Mouse (Mus musculus): ENCODE data around the gene Tdrd3. TPM values are rescaled to one million over a fixed set of nuclear protein-coding genes. Genes with fewer than 3 reads are reported as not detected.

Gene Tdrd3
- polyA plus RNA-seq, 1 experiment = 32.6 TPM

GRCm38 (mm10) chr14:87472782-87473181, 56.3 kb downstream of the Tdrd3 start:
- TF ChIP-seq POLR2A (IDR thresholded peaks at IDR 0.05; ENCODE audit: low read depth, low read length) (no peak), CTCF (IDR thresholded peaks at IDR 0.05; ENCODE audit: borderline replicate concordance, insufficient read depth, low read length) (no peak)
- Histone ChIP-seq H3K4me3 (ENCODE audit: insufficient read depth, low read length) (no peak overlapping the region), H3K4me1 (ENCODE audit: control insufficient read depth, insufficient read depth, low read length) (no peaks in the 10 kb centered on the region), H3K27ac (ENCODE audit: insufficient read depth, low read length) (no peak overlapping the region)

- no peak overlapping the region for H3K27ac ChIP-seq (ENCODE audit: insufficient read depth, low read length)
- no peaks in the 10 kb centered on the region for H3K4me1 ChIP-seq (ENCODE audit: control insufficient read depth, insufficient read depth, low read length)
- no peak overlapping the region for H3K4me3 ChIP-seq (ENCODE audit: insufficient read depth, low read length)
- no peak for TF ChIP-seq CTCF (IDR thresholded peaks at IDR 0.05; ENCODE audit: borderline replicate concordance, insufficient read depth, low read length)
- TF ChIP-seq POLR2A (IDR thresholded peaks at IDR 0.05; ENCODE audit: low read depth, low read length) = no peak
Measured at GRCm38 (mm10) chr14:87475721-87476359, 59.4 kb downstream of the Tdrd3 start.

DNA sequence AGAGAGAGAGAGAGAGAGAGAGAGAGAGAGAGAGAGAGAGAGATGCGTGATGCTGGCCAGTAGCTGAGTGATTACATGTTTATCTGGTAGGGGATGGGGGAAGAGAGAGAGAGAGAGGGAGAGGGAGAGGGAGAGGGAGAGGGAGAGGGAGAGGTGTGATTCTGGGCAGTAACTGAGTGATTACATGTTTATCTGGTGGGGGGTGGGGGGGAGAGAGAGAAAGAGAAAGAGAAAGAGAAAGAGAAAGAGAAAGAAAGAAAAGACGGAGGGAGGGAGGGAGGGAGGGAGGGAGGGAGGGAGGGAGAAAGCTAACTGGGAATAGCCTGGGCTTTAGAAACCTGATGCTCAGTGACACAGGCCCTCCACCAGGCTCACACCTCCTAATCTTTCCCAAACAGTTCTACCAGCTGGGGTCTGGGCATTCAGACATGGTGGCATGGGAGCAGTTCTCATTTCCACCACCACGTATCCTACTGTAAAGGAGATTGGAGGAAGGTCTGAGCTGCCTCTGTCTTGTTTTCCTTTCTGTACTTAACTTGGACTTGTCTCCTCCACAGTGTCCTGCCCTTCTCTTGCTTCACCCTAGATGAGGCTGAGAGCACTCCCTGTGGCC, 62.0 kb downstream of the Tdrd3 start:
- no peaks in the 10 kb centered on the region for H3K4me1 ChIP-seq (ENCODE audit: control insufficient read depth, insufficient read depth, low read length)
- no peak for TF ChIP-seq CTCF (IDR thresholded peaks at IDR 0.05; ENCODE audit: borderline replicate concordance, insufficient read depth, low read length)
- H3K27ac ChIP-seq (ENCODE audit: insufficient read depth, low read length) = no peak overlapping the region
- no peak overlapping the region for H3K4me3 ChIP-seq (ENCODE audit: insufficient read depth, low read length)

DNA sequence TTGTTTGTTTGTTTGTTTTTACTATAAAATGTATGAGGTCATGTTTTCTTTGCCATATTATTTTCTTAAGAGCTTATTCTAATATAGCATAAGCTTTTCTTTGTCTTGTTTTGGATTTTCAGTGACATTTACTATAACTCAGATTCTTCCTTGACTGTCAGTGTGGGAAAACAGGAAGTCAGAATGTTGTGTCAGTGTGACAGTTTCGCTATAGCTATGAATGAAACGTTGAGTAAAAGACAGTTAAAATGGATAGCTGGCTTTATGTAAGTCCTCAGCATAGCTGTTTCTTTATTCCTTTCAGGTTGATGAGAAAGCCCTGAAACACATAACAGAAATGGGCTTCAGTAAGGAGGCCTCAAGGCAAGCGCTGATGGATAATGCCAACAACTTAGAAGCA, 69.4 kb downstream of the Tdrd3 start:
- no peak overlapping the region for H3K27ac ChIP-seq (ENCODE audit: insufficient read depth, low read length)
- H3K4me3 ChIP-seq (ENCODE audit: insufficient read depth, low read length) = no peak overlapping the region
- TF ChIP-seq POLR2A (IDR thresholded peaks at IDR 0.05; ENCODE audit: low read depth, low read length) = no peak
- TF ChIP-seq CTCF (IDR thresholded peaks at IDR 0.05; ENCODE audit: borderline replicate concordance, insufficient read depth, low read length) = no peak
- H3K4me1 ChIP-seq (ENCODE audit: control insufficient read depth, insufficient read depth, low read length) = no peaks in the 10 kb centered on the region

- H3K4me3 ChIP-seq (ENCODE audit: insufficient read depth, low read length) = no peak overlapping the region
- no peak for TF ChIP-seq POLR2A (IDR thresholded peaks at IDR 0.05; ENCODE audit: low read depth, low read length)
- no peak for TF ChIP-seq CTCF (IDR thresholded peaks at IDR 0.05; ENCODE audit: borderline replicate concordance, insufficient read depth, low read length)
- no peaks in the 10 kb centered on the region for H3K4me1 ChIP-seq (ENCODE audit: control insufficient read depth, insufficient read depth, low read length)
- no peak overlapping the region for H3K27ac ChIP-seq (ENCODE audit: insufficient read depth, low read length)
Measured at GRCm38 (mm10) chr14:87497955-87498594, 81.6 kb downstream of the Tdrd3 start.

DNA sequence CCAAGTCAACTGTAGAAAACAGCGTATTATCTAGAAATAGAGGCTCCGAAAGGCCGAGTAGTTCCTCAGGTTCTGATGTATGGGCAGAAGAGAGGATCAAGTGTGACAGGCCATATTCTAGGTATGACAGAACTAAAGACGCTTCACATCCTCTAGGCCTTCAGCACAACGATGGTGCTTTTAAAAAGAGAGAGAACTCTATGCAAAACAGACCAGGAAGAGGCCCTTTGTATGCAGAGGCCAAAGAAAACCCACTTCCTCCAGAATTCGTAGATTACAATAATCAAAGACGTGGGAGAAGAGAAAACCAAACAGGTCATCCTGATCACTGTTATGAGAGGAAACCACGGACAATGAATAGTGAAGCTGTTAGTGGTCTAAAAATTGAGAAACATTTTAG, 89.5 kb downstream of the Tdrd3 start:
- Histone ChIP-seq H3K4me1 (ENCODE audit: control insufficient read depth, insufficient read depth, low read length) (no peaks in the 10 kb centered on the region), H3K4me3 (ENCODE audit: insufficient read depth, low read length) (no peak overlapping the region), H3K27ac (ENCODE audit: insufficient read depth, low read length) (no peak overlapping the region)
- TF ChIP-seq CTCF (IDR thresholded peaks at IDR 0.05; ENCODE audit: borderline replicate concordance, insufficient read depth, low read length) (no peak), POLR2A (IDR thresholded peaks at IDR 0.05; ENCODE audit: low read depth, low read length) (no peak)

GRCm38 (mm10) chr14:87515281-87515680, 98.8 kb downstream of the Tdrd3 start:
- H3K27ac ChIP-seq (ENCODE audit: insufficient read depth, low read length) = no peak overlapping the region
- H3K4me3 ChIP-seq (ENCODE audit: insufficient read depth, low read length) = no peak overlapping the region
- TF ChIP-seq POLR2A (IDR thresholded peaks at IDR 0.05; ENCODE audit: low read depth, low read length) = no peak
- no peak for TF ChIP-seq CTCF (IDR thresholded peaks at IDR 0.05; ENCODE audit: borderline replicate concordance, insufficient read depth, low read length)
- no peaks in the 10 kb centered on the region for H3K4me1 ChIP-seq (ENCODE audit: control insufficient read depth, insufficient read depth, low read length)

GRCm38 (mm10) chr14:87517381-87517780, 100.9 kb downstream of the Tdrd3 start:
- H3K4me3 ChIP-seq (ENCODE audit: insufficient read depth, low read length) = no peak overlapping the region
- H3K27ac ChIP-seq (ENCODE audit: insufficient read depth, low read length) = no peak overlapping the region
- TF ChIP-seq POLR2A (IDR thresholded peaks at IDR 0.05; ENCODE audit: low read depth, low read length) (no peak), CTCF (IDR thresholded peaks at IDR 0.05; ENCODE audit: borderline replicate concordance, insufficient read depth, low read length) (no peak)
- no peaks in the 10 kb centered on the region for H3K4me1 ChIP-seq (ENCODE audit: control insufficient read depth, insufficient read depth, low read length)

DNA sequence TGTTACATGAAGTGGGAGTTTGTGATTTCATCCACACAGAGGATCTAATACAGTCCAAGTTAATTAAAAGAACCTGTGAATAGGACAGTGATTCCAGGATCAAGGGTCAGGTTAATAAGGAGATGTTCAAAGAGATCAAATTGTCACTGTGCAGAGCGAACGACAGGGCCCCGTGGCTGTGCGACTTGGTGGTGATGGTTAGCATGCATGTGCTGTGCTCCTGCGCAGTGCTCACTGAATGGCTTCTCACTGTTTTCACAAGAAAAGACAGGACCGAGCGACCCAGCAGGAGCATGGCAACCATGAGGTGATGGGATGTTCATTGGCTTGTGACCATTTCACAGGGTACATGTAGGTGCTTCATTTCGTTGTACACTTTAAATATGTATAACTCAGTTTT, 115.4 kb downstream of the Tdrd3 start:
- no peaks in the 10 kb centered on the region for H3K4me1 ChIP-seq (ENCODE audit: control insufficient read depth, insufficient read depth, low read length)
- H3K27ac ChIP-seq (ENCODE audit: insufficient read depth, low read length) = no peak overlapping the region
- H3K4me3 ChIP-seq (ENCODE audit: insufficient read depth, low read length) = no peak overlapping the region
- TF ChIP-seq POLR2A (IDR thresholded peaks at IDR 0.05; ENCODE audit: low read depth, low read length) (no peak), CTCF (IDR thresholded peaks at IDR 0.05; ENCODE audit: borderline replicate concordance, insufficient read depth, low read length) (no peak)

- Histone ChIP-seq H3K27ac (ENCODE audit: insufficient read depth, low read length) (no peak overlapping the region), H3K4me3 (ENCODE audit: insufficient read depth, low read length) (no peak overlapping the region), H3K4me1 (ENCODE audit: control insufficient read depth, insufficient read depth, low read length) (no peaks in the 10 kb centered on the region)
- no peak for TF ChIP-seq POLR2A (IDR thresholded peaks at IDR 0.05; ENCODE audit: low read depth, low read length)
- TF ChIP-seq CTCF (IDR thresholded peaks at IDR 0.05; ENCODE audit: borderline replicate concordance, insufficient read depth, low read length) = no peak
Measured at GRCm38 (mm10) chr14:87537127-87537819, 120.8 kb downstream of the Tdrd3 start.
